Mouse (Mus musculus) kidney, postnatal 10 days (tissue): Measurements from ENCODE around the gene Arpp21.
"Not testable (repeated sequence)": the region's sequence is repeated elsewhere in the genome, so short reads cannot be mapped to it uniquely, and the experiment has no call there.

ENCODE experiments used
- DNase-seq: peaks from one replicate; pipeline ENCODE4 v3.0.0; 2021; ENCODE audit warnings: mixed read lengths

The Arpp21 gene

DNA sequence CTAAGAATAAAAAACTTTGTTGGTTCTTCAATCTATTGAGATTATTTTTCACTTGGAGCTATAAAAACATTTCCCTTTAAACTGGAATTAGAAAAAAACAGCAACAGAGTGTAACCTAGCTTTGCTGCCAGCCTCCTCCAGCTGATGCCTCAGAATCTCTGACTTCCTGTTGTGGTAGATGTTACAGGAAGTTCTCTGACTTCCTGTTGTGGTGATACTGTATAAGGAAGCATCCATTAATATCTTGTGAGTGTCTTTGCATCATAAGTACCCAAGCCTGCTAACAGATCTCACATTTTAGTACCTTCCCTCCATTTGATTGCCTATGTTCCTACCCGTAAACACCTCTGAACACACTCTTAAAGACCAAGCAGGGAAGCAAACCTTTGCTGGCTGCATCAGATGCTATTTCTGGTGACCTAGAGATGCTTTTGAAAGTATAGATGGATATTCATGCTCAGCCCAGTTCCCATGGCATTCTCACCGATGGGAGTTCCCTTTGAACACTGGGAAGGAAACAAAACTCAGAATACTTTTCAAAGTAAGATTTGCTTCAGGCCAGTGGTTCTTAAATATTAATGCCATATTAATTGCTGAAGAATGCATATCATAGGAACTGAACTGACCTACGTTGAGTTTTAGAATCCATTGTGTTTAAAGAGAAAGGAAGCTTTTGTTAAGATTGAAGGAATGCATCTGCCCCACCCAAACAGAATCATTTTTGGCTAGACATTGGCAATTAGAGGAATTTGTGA, 134.7 kb downstream of the Arpp21 start:
- DNase-seq: no peak

DNA sequence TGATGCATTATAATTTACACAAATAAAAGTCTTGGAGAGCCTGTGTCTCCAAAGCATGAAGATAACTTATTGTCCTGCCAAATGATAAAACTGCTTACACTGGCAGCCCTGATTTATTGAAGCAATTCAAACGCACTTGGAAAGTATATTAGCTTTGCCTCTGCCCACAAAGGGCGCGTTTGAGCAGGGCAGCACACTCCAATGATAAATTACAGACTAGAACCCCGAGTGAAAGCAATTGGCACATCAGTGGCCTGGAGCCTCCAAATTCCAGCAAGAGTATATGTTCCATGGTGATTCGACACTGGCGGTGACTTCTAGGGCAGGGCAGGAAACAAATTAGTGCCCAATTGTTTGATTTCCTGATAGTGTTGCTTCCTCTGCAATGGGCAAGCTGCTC, 137.5 kb downstream of the Arpp21 start:
- no peak for DNase-seq

DNA sequence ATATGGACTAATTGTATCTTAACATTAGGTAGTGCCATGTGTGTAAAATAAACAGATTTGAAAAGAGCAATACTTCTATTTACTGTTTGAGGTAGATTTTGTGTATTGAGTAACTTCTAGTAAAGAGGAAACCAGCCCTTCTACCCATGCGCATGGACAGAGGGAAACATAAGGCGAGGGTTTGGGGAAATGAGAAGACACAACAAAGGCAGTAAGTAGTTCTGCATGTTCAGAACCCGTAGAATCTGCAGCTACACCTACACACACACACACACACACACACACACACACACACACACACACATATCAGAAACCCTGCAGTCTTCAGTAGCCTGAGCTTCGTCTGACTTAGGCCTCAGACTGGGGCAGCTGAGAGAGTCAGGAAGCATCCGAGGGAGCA, 140.0 kb downstream of the Arpp21 start:
- DNase-seq: no peak

DNA sequence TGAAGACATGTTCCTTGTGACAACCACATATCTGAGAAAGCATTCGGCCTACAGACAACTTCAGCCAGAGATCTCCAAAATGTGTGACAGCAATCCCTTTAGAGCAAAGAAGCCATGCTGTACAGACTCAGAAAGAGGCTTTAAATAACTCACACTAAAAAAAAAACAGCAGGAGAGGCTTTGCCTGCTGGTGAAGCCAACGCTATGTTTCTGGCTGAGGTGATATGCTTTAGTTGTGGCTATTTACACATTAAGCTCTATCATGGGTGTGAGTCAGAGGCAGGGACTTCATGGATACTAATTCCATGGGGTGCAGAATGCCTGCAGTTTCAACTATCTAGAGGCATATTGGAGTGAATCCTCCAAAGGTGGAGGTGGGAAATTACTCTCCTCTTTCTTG, 140.5 kb downstream of the Arpp21 start:
- no peak for DNase-seq

DNA sequence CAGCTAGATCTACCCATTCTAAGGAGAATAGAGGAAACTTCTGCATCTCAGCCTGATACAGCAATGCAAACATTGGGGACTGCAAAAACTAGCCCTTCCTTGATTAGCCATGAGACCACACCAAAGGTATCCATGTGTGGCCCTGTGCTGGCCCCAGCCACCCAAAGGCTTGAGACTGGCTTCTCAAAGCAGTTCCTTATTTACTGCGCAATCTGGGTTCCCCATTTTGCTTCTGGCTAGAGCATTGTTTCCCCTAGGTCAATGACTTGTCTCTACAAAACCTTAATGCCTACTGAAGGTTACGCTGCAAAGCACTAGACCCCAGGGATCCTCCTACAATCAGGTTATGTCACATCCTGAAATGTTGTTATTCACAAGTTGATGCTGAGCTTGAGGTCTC, 156.8 kb downstream of the Arpp21 start:
- DNase-seq: no peak

DNA sequence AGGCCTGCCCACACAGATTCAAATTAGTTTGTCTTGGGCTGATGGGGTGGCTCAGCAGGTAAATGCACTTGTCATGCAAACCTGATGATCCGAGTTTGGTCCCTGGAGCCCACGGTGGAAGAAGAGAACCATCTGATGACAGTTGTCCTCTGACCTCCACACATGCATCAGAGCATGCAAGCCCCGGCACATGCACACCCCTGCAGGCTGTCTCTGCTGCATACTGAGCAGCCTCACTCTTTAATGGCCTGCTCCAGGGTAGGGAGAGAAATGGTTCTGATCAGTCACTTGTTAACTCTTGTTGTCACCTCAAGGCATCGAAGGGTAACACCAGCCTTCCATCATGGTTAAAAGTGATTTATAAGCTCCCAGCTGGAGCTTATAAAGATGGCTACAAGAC, 157.3 kb downstream of the Arpp21 start:
- no peak for DNase-seq

DNA sequence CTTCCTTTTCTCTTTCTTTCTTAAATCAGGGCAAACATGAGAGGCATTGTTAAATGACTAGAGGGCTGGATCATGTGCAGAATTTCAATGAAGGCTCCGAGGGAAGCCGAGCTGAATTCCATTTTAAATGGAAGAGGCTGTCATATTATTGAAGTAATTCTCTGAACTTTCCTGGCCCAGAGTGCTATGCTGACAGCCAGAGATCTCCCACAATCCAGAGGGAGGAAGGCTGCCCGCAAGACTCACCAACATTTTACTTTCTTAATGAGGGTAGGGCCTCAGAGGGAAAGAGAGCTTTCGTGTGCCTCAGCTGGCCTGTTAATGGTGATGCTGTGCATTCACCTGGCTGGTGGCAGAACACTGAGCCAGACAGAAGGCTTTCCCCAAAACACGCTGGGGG, 160.5 kb downstream of the Arpp21 start:
- no peak for DNase-seq

DNA sequence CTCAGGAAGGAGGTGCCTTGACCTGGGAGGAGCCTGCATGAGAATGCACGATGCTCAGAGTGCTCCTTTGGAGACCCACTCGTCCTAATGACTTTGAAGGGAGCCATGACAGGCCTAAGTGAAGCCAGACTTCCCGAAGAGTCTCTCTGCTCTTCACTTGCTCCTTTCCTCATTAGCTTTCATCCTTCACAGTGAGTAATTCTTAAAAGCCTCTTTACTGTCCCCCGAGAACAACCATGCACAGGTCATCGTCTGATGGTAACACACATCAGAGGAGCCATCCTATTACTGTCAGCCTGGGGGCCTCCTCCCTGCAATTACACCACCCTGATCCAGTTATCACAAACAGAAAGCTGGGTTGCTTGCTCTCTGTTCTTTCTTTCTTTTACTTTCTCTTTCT, 160.9 kb downstream of the Arpp21 start:
- DNase-seq: no peak

DNA sequence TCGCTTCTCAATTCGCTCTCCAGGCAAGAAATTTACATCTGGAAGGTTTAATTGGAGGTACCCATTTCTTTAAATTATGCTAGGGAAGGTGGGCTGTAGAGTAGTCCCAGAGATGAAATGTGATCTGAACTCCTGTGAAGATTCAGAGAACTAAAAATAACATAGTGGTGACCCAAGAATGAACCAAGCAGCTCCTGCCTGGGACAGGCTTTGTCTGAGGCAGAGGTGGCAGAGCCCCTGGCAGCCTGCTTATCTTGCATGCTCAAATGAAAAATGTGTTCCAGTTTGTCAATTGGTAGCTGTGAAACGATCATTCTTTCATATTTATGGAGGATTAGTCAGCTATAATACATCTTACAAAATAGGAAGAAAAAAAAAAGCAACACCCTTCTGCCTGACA, 164.4 kb downstream of the Arpp21 start:
- no peak for DNase-seq

DNA sequence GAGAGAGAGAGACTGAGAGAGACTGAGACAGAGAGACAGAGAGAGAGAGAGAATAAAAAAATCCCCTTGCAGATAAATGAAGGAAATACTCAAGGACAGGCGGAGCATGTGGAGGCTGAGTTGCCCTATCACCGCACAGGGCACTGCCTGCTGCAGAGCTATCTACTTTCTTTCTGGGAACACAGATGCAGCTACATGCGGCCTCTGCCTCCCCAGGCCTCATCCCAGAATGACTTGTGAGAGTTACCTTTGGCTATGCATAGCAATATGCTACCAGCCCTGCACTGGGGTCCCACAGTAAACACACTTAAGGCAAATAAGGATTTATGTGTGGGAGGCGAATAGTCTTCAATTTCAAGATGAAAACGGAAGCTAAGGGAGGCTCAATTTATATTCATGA, 164.8 kb downstream of the Arpp21 start:
- DNase-seq: no peak

DNA sequence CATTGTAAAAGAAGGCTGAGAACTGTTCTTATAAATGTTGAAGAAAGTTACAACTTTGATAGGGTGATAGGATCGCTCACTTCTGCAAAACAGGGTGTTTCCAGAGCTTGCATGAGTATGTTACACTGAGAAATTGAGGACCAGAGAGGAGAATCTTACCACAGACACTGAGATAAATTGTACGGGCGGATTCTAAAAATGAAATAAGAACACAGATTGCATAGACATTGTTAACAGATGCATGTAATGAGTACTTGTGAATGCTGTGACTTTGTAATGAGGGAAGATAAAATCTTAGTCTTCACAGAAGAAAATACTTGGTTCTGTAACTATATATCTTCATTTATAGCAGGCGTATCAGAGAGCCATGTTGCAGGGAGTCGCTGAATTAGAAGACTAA, 167.5 kb downstream of the Arpp21 start:
- no peak for DNase-seq

DNA sequence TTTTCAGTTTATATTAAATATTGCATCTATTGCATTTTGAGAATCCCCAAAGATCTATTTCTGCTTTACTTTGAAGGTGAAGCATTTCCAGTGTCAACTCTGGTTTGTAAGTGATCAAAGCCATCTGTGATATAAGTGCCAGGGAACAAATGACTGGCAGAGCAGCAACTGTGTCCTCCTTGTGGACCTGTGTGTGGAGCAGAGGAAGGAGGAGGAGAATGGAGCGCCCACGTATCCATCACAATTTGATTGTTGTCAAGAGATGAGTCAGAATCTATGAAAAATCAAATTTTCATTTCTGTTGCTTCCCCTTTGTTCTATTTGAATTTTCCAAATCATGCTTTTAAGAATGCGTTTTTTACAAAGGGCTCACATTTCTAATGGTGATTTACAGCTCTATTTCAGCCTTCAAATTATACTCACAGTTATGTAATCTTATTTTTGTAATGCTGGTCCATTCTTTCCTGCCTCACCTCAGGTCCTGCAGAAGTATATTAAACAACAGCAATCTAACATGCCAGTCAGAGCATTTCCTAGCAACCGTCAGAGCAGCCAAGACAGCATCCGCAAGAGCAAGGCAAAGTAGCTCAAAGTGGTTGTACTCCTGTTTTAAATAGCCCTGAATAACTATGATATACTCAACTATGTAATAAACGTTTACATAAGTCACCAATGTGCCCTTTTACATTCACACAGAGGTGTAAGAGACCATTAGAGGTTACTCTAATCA, 174.9 kb downstream of the Arpp21 start:
- DNase-seq: no peak

DNA sequence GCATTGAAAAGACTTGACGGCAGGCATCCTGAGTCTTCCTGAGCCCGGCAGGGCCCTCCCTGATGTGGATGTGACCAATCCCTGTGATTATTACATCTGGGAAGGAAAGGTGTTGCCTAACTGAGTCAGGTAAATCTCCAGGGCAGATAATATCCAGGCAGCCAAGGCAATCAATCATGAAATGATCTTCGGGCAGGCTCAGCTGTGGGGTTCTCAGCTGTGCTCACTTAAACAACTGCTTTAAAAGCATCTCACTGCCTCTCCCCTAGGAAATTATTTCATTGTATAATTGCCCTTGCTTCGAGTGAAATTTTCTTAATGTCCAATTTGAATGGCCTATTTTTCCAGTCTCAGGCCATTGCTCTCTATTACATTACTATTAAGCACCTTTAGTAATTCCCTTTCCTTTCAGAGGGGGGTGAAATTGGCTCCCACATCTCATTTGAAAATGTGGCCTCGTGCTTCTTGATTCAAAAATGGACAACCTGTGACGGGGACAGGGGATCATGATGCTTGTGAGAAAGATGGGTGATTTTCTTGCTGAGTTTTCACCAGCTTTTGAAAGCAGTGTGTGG, 180.8 kb downstream of the Arpp21 start:
- DNase-seq: no peak

DNA sequence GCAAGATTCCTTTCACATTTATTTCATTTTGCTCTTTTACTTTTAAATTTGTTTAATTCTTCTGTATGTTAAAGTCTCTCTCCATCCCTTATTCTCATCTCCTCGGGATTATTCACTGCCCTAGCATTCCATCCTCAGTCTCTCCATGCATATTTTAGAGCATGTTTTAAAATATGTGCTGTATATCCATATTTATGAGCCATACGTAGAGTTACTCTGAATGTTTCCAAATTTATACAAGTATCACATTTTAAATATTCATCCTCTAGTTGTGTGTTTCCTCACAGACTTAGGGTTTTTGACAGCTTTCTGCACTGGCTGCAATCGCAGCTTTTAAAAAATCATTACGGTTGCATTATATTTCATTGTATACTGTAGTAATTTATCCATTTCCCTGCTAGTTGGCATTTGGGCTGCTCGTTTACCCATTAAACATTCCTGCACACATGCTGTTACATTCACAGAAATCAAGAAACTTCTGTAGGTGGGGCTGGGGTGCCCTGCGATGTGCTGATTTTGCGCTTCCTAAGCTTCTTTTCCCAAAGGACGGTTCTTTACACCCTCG, 187.8 kb downstream of the Arpp21 start:
- DNase-seq: no peak

DNA sequence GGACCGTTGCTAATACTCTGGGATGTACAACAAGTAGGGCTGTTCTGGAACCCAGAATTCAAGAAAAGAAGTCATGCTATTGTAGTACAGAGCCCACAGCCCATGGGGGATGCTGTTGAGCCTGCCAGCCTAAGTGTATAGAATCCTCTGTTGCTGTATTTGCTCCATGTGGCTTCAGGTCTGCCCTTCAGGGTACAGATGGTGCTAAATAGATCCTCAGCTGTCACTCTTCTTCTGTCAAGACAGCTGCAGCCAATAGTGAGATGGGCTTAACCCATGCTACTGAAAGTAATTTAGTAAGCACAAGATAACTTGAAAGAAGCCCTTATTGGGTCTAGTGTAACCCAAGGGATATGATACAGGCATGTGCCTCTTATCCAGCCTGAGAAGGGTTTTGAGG, 195.2 kb downstream of the Arpp21 start:
- DNase-seq: no peak

DNA sequence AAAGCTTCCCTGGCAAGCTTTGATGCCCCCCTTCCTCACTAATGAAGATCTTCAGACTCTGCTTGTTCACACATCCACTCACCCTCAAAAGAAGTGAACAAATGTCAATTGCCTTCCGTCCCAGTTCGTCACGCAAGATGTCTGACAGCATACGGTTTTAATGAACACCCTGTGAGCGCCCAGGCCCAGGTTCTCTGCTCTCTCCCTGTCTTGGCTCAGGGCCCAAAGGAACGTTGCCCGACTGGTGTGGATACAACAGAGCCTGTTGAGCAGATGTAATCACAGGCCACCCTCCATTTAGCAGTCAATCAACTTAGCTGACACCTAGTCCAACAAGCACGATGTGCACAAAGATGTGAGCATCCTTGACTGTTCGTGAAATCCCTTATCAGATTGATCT, 198.0 kb downstream of the Arpp21 start:
- no peak for DNase-seq

DNA sequence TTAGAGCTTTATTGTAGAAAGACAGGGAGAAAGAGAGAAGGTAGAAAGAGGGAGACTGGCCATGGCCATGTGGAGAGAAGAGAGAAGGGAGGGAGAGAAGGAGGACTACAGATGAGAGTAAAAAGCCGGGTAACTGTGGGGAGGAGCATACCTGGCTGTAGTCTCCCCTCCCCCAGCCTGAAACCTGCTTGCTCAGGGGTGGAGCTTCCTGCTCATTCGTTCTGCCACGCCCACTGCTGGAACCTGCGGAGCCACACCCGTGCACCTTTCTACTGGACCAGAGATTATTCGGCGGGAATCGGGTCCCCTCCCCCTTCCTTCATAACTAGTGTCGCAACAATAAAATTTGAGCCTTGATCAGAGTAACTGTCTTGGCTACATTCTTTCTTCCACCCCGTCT, 201.9 kb downstream of the Arpp21 start:
- DNase-seq: not testable (repeated sequence)

DNA sequence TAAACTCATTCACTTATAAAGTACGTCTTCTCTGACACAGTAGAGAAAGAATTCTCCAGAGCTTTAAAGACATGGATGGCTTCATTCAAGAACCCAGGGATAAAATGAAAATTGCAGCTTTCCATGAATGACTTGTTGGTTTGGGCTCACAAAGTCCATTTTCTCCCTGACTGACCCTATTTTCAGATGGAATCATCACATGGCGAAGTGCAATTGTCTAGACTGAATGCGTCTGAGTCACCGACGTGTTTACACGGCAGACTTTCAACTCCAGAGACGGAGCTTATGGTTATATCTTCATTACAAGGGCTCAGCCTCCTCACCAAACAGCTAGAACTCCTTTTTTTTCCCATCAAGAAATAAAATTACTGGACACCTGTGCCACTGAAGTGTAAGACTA, 203.6 kb downstream of the Arpp21 start:
- DNase-seq: no peak

DNA sequence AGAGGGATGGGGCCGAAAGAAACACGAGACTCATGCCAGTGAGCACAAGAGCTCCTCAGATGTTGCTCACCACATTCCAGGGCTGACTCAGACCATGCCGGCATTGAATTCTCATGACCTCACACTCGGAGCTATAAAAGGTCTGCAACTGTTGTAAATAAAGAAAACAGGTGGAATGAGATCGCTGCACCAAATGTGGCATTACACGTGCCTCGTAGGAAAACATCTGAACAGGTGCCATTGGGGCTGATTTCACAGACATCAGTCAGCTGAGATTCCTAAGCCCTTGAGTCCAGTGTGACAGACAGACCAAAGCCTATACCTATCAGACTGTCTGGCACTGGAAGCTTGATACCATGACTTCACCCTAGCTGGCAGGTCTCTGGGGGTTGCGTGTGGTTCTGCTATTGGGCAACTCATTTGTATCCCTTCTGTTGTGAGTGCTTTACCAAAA, 212.1 kb downstream of the Arpp21 start:
- DNase-seq: no peak

DNA sequence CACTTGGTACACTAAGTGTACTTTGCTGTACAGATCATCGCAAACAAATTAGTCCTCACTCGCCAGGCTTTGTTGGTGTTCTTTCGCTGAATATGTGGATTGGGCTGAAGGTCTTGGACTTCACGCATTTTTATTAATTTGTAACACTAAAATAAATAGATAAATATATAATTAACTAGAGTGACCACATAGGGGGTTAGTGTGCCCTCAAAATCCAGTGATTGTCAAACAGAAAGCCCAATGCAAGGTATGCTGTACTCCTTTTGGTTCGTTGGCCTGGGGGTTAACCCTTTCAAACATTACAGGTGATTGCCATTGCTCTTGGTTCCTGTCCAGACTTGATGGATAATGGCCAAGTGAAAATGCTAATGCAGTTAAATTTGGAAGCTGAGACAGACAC, 212.6 kb downstream of the Arpp21 start:
- DNase-seq: no peak
